Mouse (Mus musculus): ENCODE results near the gene Nol4l. TPM values are rescaled to one million over a fixed set of nuclear protein-coding genes. Genes with fewer than 3 reads are reported as not detected.

The Nol4l gene
- total and polyA plus RNA-seq, 3 experiments = 3.5 to 4.4 (median 3.9) TPM

- H3K36me3 ChIP-seq (ENCODE audit: control insufficient read depth, insufficient read depth, low read length) = no peaks in the 10 kb centered on the region
- no peak for DNase-seq
- H3K27me3 ChIP-seq (ENCODE audit: control insufficient read depth, insufficient read depth, low read length) = no peaks in the 10 kb centered on the region
- no peak overlapping the region for H3K9ac ChIP-seq (ENCODE audit: low read depth, low read length)
- H3K4me3 ChIP-seq = no peak overlapping the region
- peaks cover 1% of the 10 kb centered on the region; the same call in 1 of the 2 replicates for H3K4me1 ChIP-seq (ENCODE audit: control insufficient read depth, insufficient read depth, low read length)
- no peaks in the 10 kb centered on the region for H3K79me2 ChIP-seq (replicated peaks; ENCODE audit: control insufficient read depth, insufficient read depth, low read length)
- intact Hi-C loops (cut with DNase I) = no loop called here
- WGBS = 90% methylated on average over 12 of the region's 12 CpGs
- H3K27ac ChIP-seq = no peak overlapping the region
- no peak for TF ChIP-seq CTCF (IDR thresholded peaks at IDR 0.05)
- TF ChIP-seq EP300 (IDR thresholded peaks at IDR 0.05; ENCODE audit: insufficient read depth, low read depth, low read length) = no peak
These were observed 111.9 kb downstream of the Nol4l start for GRCm38 (mm10) chr2:153417841-153418240.

- Histone ChIP-seq H3K36me3 (ENCODE audit: control insufficient read depth, insufficient read depth, low read length) (no peaks in the 10 kb centered on the region), H3K27me3 (ENCODE audit: control insufficient read depth, insufficient read depth, low read length) (no peaks in the 10 kb centered on the region), H3K4me1 (ENCODE audit: control insufficient read depth, insufficient read depth, low read length) (no peaks in the 10 kb centered on the region), H3K4me3 (no peak overlapping the region), H3K79me2 (replicated peaks; ENCODE audit: control insufficient read depth, insufficient read depth, low read length) (no peaks in the 10 kb centered on the region), H3K27ac (no peak overlapping the region), H3K9ac (ENCODE audit: low read depth, low read length) (no peak overlapping the region)
- 24% methylated on average over 2 of the region's 2 CpGs for WGBS
- TF ChIP-seq EP300 (IDR thresholded peaks at IDR 0.05; ENCODE audit: insufficient read depth, low read depth, low read length) (no peak), POLR2A (IDR thresholded peaks at IDR 0.05; ENCODE audit: insufficient read depth, low read depth, low read length) (no peak), CTCF (IDR thresholded peaks at IDR 0.05) (peak; percentile 71)
- no peak for DNase-seq
- intact Hi-C loops (cut with DNase I) = loop anchor here (1.0 kb wide), 1 partner anchor 267 kb away; no protein-coding TSS in a partner anchor
These were observed 115.2 kb downstream of the Nol4l start for GRCm38 (mm10) chr2:153414607-153415006.

GRCm38 (mm10) chr2:153412563-153412962, 117.2 kb downstream of the Nol4l start:
- 61% methylated on average over 6 of the region's 6 CpGs for WGBS
- no peaks in the 10 kb centered on the region for H3K36me3 ChIP-seq (ENCODE audit: control insufficient read depth, insufficient read depth, low read length)
- no peak overlapping the region for H3K4me3 ChIP-seq
- DNase-seq = no peak
- no peaks in the 10 kb centered on the region for H3K27me3 ChIP-seq (ENCODE audit: control insufficient read depth, insufficient read depth, low read length)
- TF ChIP-seq CTCF (IDR thresholded peaks at IDR 0.05) (no peak), EP300 (IDR thresholded peaks at IDR 0.05; ENCODE audit: insufficient read depth, low read depth, low read length) (no peak), POLR2A (IDR thresholded peaks at IDR 0.05; ENCODE audit: insufficient read depth, low read depth, low read length) (no peak)
- H3K27ac ChIP-seq = no peak overlapping the region
- no peaks in the 10 kb centered on the region for H3K79me2 ChIP-seq (replicated peaks; ENCODE audit: control insufficient read depth, insufficient read depth, low read length)
- H3K4me1 ChIP-seq (ENCODE audit: control insufficient read depth, insufficient read depth, low read length) = no peaks in the 10 kb centered on the region; the same call in 1 of the 2 replicates
- H3K9ac ChIP-seq (ENCODE audit: low read depth, low read length) = no peak overlapping the region
- intact Hi-C loops (cut with DNase I) = no loop called here

- no peak for TF ChIP-seq CTCF (IDR thresholded peaks at IDR 0.05)
- no peak for TF ChIP-seq EP300 (IDR thresholded peaks at IDR 0.05; ENCODE audit: insufficient read depth, low read depth, low read length)
- no peak for TF ChIP-seq POLR2A (IDR thresholded peaks at IDR 0.05; ENCODE audit: insufficient read depth, low read depth, low read length)
- DNase-seq = no peak
- 70% methylated on average over 9 of the region's 9 CpGs for WGBS
- H3K9ac ChIP-seq (ENCODE audit: low read depth, low read length) = no peak overlapping the region
- H3K27ac ChIP-seq = no peak overlapping the region
- intact Hi-C loops (cut with DNase I) = no loop called here
- H3K4me1 ChIP-seq (ENCODE audit: control insufficient read depth, insufficient read depth, low read length) = no peaks in the 10 kb centered on the region; the same call in 1 of the 2 replicates
- H3K4me3 ChIP-seq = no peak overlapping the region
- no peaks in the 10 kb centered on the region for H3K27me3 ChIP-seq (ENCODE audit: control insufficient read depth, insufficient read depth, low read length)
- H3K79me2 ChIP-seq (replicated peaks; ENCODE audit: control insufficient read depth, insufficient read depth, low read length) = no peaks in the 10 kb centered on the region
- no peaks in the 10 kb centered on the region for H3K36me3 ChIP-seq (ENCODE audit: control insufficient read depth, insufficient read depth, low read length)
These were observed 118.2 kb downstream of the Nol4l start for GRCm38 (mm10) chr2:153411557-153411956.

DNA sequence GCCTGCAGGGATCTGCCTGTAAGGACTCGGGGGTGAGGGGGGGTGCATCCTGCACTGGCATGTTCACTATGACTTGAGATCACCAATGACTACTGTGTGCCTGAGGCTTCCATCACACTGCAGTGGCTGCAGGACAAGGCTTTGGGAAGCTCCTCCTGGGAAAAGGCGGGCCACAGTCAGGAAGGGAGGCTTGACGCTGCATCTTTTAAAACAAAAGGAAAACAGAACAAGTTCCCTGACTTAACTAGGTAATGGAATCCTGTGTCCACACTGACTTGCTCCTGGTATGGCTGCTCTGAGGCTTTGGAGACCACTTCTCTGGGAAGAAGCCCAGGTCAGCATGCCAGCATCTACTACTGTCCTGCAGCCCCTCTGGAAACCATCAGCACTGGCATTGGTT, 120.8 kb downstream of the Nol4l start:
- peak overlapping the region; percentile 36; the same call in 1 of the 2 replicates for H3K27ac ChIP-seq
- no peak overlapping the region for H3K9ac ChIP-seq (ENCODE audit: low read depth, low read length)
- DNase-seq = no peak
- H3K79me2 ChIP-seq (replicated peaks; ENCODE audit: control insufficient read depth, insufficient read depth, low read length) = no peaks in the 10 kb centered on the region
- no peaks in the 10 kb centered on the region for H3K27me3 ChIP-seq (ENCODE audit: control insufficient read depth, insufficient read depth, low read length)
- no peak overlapping the region for H3K4me3 ChIP-seq
- H3K36me3 ChIP-seq (ENCODE audit: control insufficient read depth, insufficient read depth, low read length) = no peaks in the 10 kb centered on the region
- intact Hi-C loops (cut with DNase I) = no loop called here
- WGBS = 51% methylated on average over 3 of the region's 3 CpGs
- no peaks in the 10 kb centered on the region; the same call in 1 of the 2 replicates for H3K4me1 ChIP-seq (ENCODE audit: control insufficient read depth, insufficient read depth, low read length)
- TF ChIP-seq POLR2A (IDR thresholded peaks at IDR 0.05; ENCODE audit: insufficient read depth, low read depth, low read length) (no peak), EP300 (IDR thresholded peaks at IDR 0.05; ENCODE audit: insufficient read depth, low read depth, low read length) (no peak), CTCF (IDR thresholded peaks at IDR 0.05) (no peak)

GRCm38 (mm10) chr2:153406882-153407281, 122.9 kb downstream of the Nol4l start:
- no peaks in the 10 kb centered on the region for H3K27me3 ChIP-seq (ENCODE audit: control insufficient read depth, insufficient read depth, low read length)
- no peak for TF ChIP-seq POLR2A (IDR thresholded peaks at IDR 0.05; ENCODE audit: insufficient read depth, low read depth, low read length)
- no peak for TF ChIP-seq EP300 (IDR thresholded peaks at IDR 0.05; ENCODE audit: insufficient read depth, low read depth, low read length)
- TF ChIP-seq CTCF (IDR thresholded peaks at IDR 0.05) = no peak
- H3K9ac ChIP-seq (ENCODE audit: low read depth, low read length) = no peak overlapping the region
- intact Hi-C loops (cut with DNase I) = no loop called here
- no peak for DNase-seq
- H3K79me2 ChIP-seq (replicated peaks; ENCODE audit: control insufficient read depth, insufficient read depth, low read length) = no peaks in the 10 kb centered on the region
- no peaks in the 10 kb centered on the region; the same call in 1 of the 2 replicates for H3K4me1 ChIP-seq (ENCODE audit: control insufficient read depth, insufficient read depth, low read length)
- 56% methylated on average over 6 of the region's 6 CpGs for WGBS
- no peak overlapping the region for H3K27ac ChIP-seq
- H3K36me3 ChIP-seq (ENCODE audit: control insufficient read depth, insufficient read depth, low read length) = no peaks in the 10 kb centered on the region
- no peak overlapping the region for H3K4me3 ChIP-seq
